Mouse (Mus musculus) stomach, embryonic 16.5 days (tissue): ENCODE measurements at regions not wholly inside any gene's neighbourhood (a gene's known extent, or its start where the extent isn't known, plus 50 kb on each side); places are given as distances from the start of the nearest gene placed in this dataset.

Experiments used
- ATAC-seq: fragments of 200-750 bp; cut with Nextera tagmentation; 2 replicates; pipeline ENCODE4 v1.8.0; 2017; ENCODE audit warnings: moderate number of reproducible peaks, moderate TSS enrichment; ENCODE audit not compliant: insufficient read depth, low FRiP score
- H3K27ac ChIP-seq: fragments of 300-500 bp; sonication (generic); 2 replicates; pipeline ENCODE4 v1.5.1; 2014; ENCODE audit warnings: low read length
- H3K27me3 ChIP-seq: fragments of 300-500 bp; sonication (generic); 2 replicates; pipeline ENCODE4 v1.6.1; 2014; ENCODE audit warnings: low read length, control low read depth, mixed read lengths; ENCODE audit not compliant: control insufficient read depth, insufficient read depth
- H3K36me3 ChIP-seq: fragments of 300-500 bp; sonication (generic); 2 replicates; pipeline ENCODE4 v1.6.1; 2014; ENCODE audit warnings: low read length; ENCODE audit not compliant: control insufficient read depth, insufficient read depth
- H3K4me1 ChIP-seq: fragments of 300-500 bp; sonication (generic); 2 replicates; pipeline ENCODE4 v1.6.1; 2014; ENCODE audit warnings: low read length, control low read depth, mixed read lengths; ENCODE audit not compliant: control insufficient read depth, insufficient read depth
- H3K4me2 ChIP-seq: fragments of 300-500 bp; sonication (generic); 2 replicates; pipeline ENCODE4 v1.6.1; 2014; ENCODE audit warnings: low read depth, low read length, mixed read lengths
- H3K4me3 ChIP-seq: fragments of 300-500 bp; sonication (generic); replicated peaks from 2 replicates; pipeline ENCODE4 v1.5.1; 2014; ENCODE audit warnings: mild to moderate bottlenecking, low read length
- H3K9ac ChIP-seq: fragments of 300-500 bp; sonication (generic); 2 replicates; pipeline ENCODE4 v1.6.1; 2014; ENCODE audit warnings: low read length
- H3K9me3 ChIP-seq: fragments of 300-500 bp; sonication (generic); replicated peaks from 2 replicates; pipeline ENCODE4 v1.6.1; 2016; ENCODE audit warnings: low read length, control low read depth; ENCODE audit not compliant: control insufficient read depth
- WGBS: fragments of 180-500 bp; shearing (Covaris S2); extraction: QIAGEN DNeasy Blood & Tissue Kit; methylation state at CpG from one replicate; pipeline ENCODE4 v1.1.7; 2014; 5-methylcytosine and 5-hydroxymethylcytosine counted together

GRCm38 (mm10) chr2:46506951-46507350 lies 1389.8 kb upstream of the Zeb2 start:
- Histone ChIP-seq H3K27me3 (no peaks in the 10 kb centered on the region), H3K9ac (no peak overlapping the region), H3K36me3 (no peaks in the 10 kb centered on the region), H3K9me3 (no peaks in the 10 kb centered on the region), H3K4me1 (no peaks in the 10 kb centered on the region), H3K4me3 (no peak overlapping the region), H3K27ac (no peak overlapping the region), H3K4me2 (no peak overlapping the region)
- 69% methylated on average over 1 of the region's 1 CpGs for WGBS
- ATAC-seq = no peak

GRCm38 (mm10) chr2:46503074-46503473 lies 1385.9 kb upstream of the Zeb2 start:
- Histone ChIP-seq H3K27me3 (no peaks in the 10 kb centered on the region), H3K27ac (no peak overlapping the region), H3K4me3 (no peak overlapping the region), H3K4me2 (no peak overlapping the region), H3K9ac (no peak overlapping the region), H3K4me1 (no peaks in the 10 kb centered on the region), H3K9me3 (no peaks in the 10 kb centered on the region), H3K36me3 (no peaks in the 10 kb centered on the region)
- 79% methylated on average over 2 of the region's 2 CpGs for WGBS
- ATAC-seq = no peak

GRCm38 (mm10) chr2:46492299-46492698 lies 1375.1 kb upstream of the Zeb2 start:
- Histone ChIP-seq H3K27ac (no peak overlapping the region), H3K4me1 (no peaks in the 10 kb centered on the region), H3K4me3 (no peak overlapping the region), H3K27me3 (no peaks in the 10 kb centered on the region), H3K9ac (no peak overlapping the region), H3K4me2 (no peak overlapping the region), H3K36me3 (no peaks in the 10 kb centered on the region), H3K9me3 (no peaks in the 10 kb centered on the region)
- WGBS = 79% methylated on average over 2 of the region's 2 CpGs
- ATAC-seq = no peak

GRCm38 (mm10) chr2:46491081-46491480 lies 1373.9 kb upstream of the Zeb2 start:
- no peak for ATAC-seq
- Histone ChIP-seq H3K4me1 (no peaks in the 10 kb centered on the region), H3K4me3 (no peak overlapping the region), H3K27ac (no peak overlapping the region), H3K4me2 (no peak overlapping the region), H3K9me3 (no peaks in the 10 kb centered on the region), H3K27me3 (no peaks in the 10 kb centered on the region), H3K9ac (no peak overlapping the region), H3K36me3 (no peaks in the 10 kb centered on the region)
- 92% methylated on average over 2 of the region's 2 CpGs for WGBS

- Histone ChIP-seq H3K36me3 (no peaks in the 10 kb centered on the region), H3K9ac (no peak overlapping the region), H3K9me3 (no peaks in the 10 kb centered on the region), H3K27me3 (no peaks in the 10 kb centered on the region), H3K4me2 (no peak overlapping the region), H3K4me3 (no peak overlapping the region), H3K27ac (no peak overlapping the region), H3K4me1 (0 out of 2 replicates have a peak, but pooled peaks cover 3% of the 10 kb centered on the region)
- WGBS = 86% methylated on average over 5 of the region's 5 CpGs
- no peak for ATAC-seq
These were observed 1351.9 kb upstream of the Zeb2 start for GRCm38 (mm10) chr2:46468936-46469629.

- no peaks in the 10 kb centered on the region for H3K36me3 ChIP-seq
- ATAC-seq = no peak
- H3K9ac ChIP-seq = no peak overlapping the region
- H3K4me3 ChIP-seq = no peak overlapping the region
- 45% methylated on average over 4 of the region's 4 CpGs for WGBS
- no peaks in the 10 kb centered on the region for H3K9me3 ChIP-seq
- H3K4me2 ChIP-seq = no peak overlapping the region
- 0 out of 2 replicates have a peak, but pooled peaks cover 3% of the 10 kb centered on the region for H3K4me1 ChIP-seq
- no peak overlapping the region; the same call in 1 of the 2 replicates for H3K27ac ChIP-seq
- H3K27me3 ChIP-seq = no peaks in the 10 kb centered on the region
These were observed 1348.2 kb upstream of the Zeb2 start for GRCm38 (mm10) chr2:46465389-46465788.

GRCm38 (mm10) chr2:46464913-46465312 lies 1347.7 kb upstream of the Zeb2 start:
- Histone ChIP-seq H3K27ac (no peak overlapping the region), H3K9ac (no peak overlapping the region), H3K4me1 (0 out of 2 replicates have a peak, but pooled peaks cover 3% of the 10 kb centered on the region), H3K9me3 (no peaks in the 10 kb centered on the region), H3K36me3 (no peaks in the 10 kb centered on the region), H3K4me3 (no peak overlapping the region), H3K27me3 (no peaks in the 10 kb centered on the region), H3K4me2 (no peak overlapping the region)
- 67% methylated on average over 1 of the region's 1 CpGs for WGBS
- no peak for ATAC-seq

GRCm38 (mm10) chr2:46462670-46463069 lies 1345.5 kb upstream of the Zeb2 start:
- Histone ChIP-seq H3K9me3 (no peaks in the 10 kb centered on the region), H3K27ac (no peak overlapping the region), H3K4me1 (0 out of 2 replicates have a peak, but pooled peaks cover 3% of the 10 kb centered on the region), H3K9ac (no peak overlapping the region), H3K36me3 (no peaks in the 10 kb centered on the region), H3K27me3 (no peaks in the 10 kb centered on the region), H3K4me2 (no peak overlapping the region), H3K4me3 (no peak overlapping the region)
- no peak for ATAC-seq
- WGBS = 78% methylated on average over 2 of the region's 2 CpGs

- WGBS = 19% methylated on average over 6 of the region's 6 CpGs
- Histone ChIP-seq H3K4me2 (no peak overlapping the region), H3K27me3 (no peaks in the 10 kb centered on the region), H3K4me3 (no peak overlapping the region), H3K36me3 (no peaks in the 10 kb centered on the region), H3K9ac (no peak overlapping the region), H3K27ac (peak overlapping the region; percentile 13; the same call in 1 of the 2 replicates), H3K4me1 (no peaks in the 10 kb centered on the region), H3K9me3 (no peaks in the 10 kb centered on the region)
- no peak for ATAC-seq
These were observed 1333.5 kb upstream of the Zeb2 start for GRCm38 (mm10) chr2:46450698-46451097.
